Mouse (Mus musculus): ENCODE data around the gene Slc41a3.
A peak's percentile ranks its signal among the peaks of the same experiment; 100 is the strongest.

The Slc41a3 gene

DNA sequence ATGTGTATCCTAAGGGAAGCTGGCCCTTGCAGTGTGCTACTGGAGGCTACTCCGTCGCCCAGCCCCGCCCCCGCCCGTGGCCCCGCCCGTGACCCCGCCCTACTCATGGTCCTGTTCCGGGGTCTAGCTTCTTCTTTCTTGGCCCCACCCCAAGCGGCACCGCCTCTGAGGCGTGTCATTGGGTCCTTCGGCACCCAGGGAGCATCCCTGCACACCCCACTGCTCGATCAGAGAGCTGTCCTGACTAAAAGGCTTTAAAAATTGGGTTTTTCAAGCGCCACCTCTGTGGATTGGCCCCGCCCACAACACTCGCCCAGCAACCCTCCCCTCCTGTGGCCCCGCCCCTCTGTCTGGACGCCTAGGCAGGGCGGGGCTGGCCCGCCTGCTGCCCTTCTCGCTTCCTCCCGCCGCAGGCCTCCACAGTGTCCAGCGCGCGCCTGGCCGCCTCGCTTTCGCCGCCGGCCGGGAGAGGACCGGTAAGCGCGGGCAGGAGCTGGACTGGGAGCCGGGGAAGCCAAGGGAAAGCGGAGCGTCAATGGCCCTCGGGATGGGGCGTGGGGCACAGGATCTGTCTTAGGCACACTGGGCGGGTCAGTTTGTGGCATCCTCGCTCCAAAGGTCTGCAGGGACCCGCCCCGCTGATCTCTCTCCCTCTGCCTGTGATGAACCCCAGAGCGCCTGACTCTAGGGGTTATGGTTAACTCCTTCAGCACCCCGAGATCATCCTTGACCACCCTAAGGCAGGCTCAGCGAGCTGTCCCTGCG is at the start of gene Slc41a3:
Gene Slc41a3, plus strand, starts transcription at position 193 of the 765 bp plus-strand sequence.
- peak; percentile 87 for ATAC-seq (ENCODE audit: low TSS enrichment)

GRCm38 (mm10) chr6:90556534-90557058 is 47.9 kb upstream of the Slc41a3 start:
- no peak for ATAC-seq (ENCODE audit: low TSS enrichment)

DNA sequence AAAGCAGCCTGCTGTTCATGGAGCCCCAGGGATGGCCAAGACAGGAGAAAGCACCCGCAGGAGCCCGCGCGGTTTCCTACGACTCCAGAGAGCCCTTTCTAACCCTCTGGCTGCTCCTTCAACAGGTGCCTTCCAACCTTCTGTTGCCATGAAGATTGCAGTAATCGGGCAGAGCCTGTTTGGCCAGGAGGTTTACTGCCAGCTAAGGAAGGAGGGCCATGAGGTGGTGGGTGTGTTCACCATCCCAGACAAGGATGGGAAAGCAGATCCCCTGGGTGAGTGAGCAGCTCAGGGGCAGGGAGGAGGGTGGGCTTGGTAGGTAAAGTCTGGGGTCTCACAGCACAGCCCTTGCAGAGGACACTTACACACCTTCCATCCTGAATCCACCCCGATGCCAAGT is 47.4 kb upstream of the Slc41a3 start:
- no peak for ATAC-seq (ENCODE audit: low TSS enrichment)

DNA sequence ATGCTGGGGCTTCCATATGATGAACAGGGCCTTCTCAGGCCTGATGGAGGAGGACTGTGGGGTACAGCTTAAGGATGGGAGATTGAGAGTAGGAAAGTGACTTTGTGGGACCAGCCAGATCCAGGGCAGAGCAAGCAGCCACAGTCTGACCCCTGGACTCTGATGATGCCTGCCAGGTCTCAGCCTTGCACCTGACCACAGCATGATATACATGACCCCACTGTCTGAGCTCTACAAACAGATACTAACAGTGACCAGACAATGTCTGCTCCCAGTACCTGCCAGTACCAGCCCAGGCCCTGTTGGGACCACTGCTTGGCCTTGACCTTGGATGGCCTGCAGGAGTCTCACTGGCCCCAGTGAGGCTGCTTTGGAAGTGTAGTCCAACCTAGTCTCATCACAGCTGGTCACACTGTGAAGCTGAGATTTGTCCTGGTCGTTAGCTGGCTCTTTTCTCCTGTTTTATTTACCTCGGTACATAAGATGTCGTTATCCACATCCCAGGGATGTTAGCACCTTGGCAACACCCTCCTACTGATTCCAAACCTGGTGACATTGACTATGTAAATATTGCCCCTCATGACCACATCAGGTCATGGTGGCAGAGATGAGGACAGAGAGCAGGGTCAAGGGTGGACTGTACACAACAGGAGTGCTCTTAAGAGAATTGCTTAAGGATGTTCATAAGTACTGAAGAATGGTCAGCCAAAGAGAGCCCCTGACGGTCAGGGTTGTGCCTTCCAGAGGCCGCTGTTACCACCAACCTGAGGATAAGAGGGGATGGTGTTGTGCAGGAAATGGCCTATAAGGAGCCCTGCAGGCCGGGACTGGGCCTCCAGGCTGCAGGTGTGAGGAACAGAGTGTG is 46.5 kb upstream of the Slc41a3 start:
- ATAC-seq (ENCODE audit: low TSS enrichment), result no peak

DNA sequence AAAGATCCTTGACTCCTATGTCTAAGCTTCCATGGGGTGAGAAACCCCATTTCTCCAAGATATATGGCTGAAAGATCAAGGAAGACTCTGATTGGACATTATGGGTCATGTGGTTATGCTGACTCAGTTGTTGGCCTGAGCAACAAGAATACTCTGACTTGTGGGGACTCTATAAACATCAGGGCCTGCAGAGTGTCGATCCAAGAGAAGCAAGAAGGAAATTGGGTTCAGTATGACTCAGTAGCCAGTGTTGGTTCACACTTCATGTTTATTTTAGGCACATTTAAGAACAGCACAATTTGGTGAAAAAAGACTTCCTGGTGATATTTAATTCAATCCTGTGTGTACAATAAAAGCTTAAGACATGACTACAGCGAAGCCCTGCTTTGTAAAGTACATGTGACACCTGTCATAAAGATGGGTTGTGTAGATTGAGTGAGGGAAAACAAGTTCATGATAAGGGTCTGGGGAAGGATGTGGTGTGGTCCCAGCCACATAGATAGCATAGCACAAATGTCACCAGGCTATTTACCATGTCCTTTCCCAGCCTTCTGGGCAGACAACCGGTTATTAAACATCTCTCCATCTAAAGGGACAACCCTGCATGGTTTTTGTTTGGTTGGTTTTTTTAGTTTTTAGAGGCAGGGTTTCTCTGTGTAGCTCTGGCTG is 44.0 kb upstream of the Slc41a3 start:
- ATAC-seq (ENCODE audit: low TSS enrichment), result peak; percentile 83

DNA sequence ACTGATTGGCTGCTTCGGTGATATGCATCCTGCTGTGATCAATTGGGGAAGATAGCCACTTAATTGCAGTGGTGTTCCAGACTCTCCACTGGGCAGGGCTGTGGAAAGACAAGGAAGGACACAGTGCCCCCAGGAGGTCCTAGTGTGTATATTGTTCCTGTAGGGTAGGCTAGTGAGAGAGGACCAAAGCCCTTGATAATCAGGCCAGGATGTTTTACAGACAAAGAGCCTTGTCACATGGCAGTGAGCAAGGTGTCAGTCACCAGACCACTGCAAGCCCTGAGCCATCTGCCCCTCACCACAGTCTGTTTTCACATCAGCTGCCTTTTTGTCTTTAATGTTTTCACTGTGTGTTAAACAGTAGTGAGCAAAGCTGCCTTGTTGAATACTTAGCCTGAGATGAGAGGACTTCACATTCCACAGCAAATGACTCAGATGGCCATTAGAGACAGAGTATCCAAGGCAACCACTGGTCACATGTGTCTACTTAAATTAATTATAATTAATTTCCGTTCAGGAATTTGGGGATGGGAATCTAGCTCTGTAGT is 43.2 kb upstream of the Slc41a3 start:
- 0 out of 2 replicates have a peak, but pooled peaks have one; percentile 13 for ATAC-seq (ENCODE audit: low TSS enrichment)

DNA sequence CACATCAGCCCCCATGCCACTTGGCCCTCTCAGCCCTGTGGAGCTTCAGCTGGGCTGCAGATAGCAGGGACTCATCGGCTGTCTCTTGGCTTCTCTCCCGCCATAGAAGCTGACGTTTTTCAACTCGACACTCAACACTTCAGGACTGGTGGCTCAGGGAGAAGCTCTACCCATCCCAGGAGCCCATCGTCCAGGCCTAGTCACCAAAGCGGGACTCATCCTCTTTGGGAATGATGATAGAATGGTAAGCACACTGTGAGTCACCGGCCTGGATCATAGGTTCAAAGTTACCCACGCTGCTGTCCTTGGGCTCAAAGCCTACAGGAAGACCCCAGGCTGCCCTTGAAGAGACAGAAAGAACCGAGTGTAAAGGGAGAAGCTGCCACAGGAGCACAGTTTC is 40.3 kb upstream of the Slc41a3 start:
- ATAC-seq (ENCODE audit: low TSS enrichment), result no peak

DNA sequence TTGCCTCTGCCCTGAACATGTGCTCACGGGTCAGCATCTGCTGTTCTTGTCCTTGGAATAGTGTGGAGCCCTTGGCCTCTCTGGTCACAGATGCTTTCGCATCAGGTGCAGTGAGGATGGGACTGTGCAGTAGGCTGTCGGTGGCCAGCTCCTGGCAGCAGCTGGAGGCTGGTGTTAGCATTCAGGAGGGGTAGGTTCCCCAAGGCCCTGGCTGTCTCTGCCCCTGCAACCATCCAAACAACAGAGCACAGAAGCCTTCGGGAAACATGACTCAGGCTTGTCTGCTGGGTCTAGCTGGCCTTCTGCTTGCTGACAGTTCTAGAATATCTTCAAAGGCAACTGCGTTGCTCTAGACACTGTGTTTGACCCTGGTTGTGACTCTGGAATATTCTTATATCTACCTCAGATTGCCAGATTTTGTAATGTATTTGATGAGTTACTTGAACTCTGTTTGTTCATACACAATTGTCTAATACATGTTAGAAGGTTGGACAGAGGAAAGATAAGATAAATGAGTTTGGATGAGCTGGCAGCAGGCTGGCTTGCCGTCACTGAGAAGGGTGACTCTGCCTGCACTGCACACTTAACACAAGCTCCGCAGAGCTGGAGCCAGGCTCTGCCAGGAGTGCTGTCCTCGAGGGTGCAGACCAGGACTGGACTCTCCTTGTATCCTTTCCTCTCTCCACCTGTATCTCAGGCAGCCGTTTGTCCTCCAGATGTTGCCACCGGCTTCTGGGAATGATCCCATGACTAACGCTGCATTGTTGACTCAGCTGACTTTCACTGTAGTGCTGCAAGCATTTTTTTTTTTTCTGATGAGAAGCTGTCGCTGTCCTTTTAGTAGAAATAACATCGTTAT is 38.9 kb upstream of the Slc41a3 start:
- no peak for ATAC-seq (ENCODE audit: low TSS enrichment)

DNA sequence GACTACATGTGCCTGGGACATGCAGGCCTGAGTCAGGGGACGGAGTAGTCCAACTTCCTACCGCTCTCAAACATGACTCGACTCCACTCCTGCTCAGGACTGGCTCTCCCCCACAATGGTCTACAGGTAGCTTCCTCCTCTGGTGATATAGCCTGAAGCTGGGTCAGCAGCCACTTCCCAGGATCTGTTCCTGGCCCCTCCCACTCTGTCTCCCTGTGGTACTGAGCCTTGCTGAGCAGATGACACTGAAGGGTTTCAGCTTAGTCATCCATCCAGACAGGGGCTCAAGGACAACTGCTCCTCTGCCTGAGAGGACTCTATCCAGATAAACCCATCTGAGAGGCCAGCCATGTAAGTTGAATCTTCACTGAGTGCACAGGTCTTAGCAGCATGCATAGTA is 37.0 kb upstream of the Slc41a3 start:
- ATAC-seq (ENCODE audit: low TSS enrichment), result no peak

DNA sequence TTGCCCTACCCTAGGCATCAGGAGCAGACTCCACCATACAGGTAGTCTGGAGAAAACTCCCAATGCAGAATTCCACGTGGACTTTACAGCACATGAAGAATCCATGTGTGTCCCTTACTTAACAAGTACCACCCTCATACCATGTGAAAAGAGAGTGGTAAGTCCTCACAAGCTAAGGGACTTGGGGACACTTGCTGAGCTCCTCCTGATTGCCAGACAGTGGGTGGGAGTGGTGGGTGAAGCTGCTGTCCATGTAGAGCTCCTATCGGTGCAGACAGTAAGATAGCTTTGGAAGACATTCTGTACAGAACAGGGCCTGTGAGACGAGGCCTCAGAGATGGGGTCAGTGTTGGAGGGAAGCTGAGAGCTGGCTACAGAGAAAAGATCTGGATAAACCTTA is 36.6 kb upstream of the Slc41a3 start:
- peak; percentile 74 for ATAC-seq (ENCODE audit: low TSS enrichment)

- ATAC-seq (ENCODE audit: low TSS enrichment), result no peak
Observed at GRCm38 (mm10) chr6:90568721-90569120, 35.8 kb upstream of the Slc41a3 start.

DNA sequence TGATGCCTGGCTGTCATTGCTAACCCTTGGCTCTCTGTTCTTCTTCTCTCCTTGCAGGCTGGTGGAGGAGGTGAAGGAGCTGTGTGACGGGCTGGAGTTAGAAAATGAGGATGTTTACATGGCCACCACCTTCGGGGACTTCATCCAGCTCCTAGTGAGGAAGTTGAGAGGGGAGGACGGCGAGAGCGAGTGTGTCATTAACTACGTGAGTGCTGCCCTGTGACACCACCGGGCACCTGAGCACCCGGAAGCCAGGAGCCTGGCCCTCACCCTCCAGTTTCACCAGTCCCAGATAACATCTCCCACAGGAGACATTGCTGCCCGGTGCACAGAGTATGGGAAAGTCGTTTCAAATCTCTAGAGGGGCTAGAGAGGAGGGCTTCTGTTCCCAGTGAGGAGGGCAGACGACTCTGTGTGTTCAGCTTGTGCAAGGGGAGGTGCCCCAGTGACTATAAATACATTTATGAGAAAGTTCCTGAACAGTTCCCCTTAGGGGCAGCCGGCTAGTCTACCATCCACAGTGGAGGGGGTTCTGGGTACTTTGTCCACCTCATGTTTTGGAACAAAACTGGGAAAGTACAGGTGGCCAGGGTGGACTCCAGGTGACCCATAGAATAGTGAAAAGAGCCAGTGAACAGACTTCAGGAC is 34.7 kb upstream of the Slc41a3 start:
- ATAC-seq (ENCODE audit: low TSS enrichment), result no peak

DNA sequence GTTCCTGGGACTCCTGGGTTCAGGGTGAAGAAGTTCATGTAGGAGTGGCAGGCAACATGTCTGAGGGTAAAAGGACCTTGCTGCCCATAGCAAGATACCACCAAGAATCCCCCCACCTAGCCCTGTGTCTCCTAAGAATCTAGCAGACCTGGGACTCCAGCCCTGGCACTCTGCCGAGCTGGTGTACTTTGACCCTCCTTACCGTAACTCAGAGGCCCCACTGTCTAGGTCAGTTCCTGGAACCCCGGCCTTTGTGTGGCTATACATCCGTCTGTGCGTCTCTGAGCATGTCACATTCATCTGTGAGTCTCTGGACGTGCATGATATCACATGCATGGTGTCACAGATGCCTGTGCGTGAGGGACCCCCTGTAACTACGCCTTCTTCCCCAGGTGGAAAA is 34.1 kb upstream of the Slc41a3 start:
- no peak for ATAC-seq (ENCODE audit: low TSS enrichment)

DNA sequence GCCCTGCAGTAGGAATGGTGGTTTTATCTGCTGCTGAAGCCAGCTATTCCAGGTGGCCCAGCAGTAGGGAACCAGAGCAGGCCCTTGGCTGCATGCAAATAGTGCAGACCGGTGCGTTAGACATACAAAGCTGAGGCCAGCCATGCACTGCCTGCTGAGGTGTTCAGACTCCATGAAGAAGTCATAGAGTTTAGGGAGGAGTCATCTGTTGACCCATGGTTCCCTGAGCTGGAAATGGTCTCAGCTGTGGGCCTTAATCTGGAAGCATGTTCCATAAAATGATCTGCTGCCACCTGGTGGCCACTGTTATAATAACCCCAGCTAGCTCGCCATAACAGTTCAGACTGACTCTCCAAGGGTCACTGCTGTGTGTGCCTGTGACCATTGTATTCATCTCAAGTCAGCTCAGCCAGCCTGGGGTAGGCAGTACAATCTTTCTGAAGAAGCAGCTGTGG is 29.2 kb upstream of the Slc41a3 start:
- ATAC-seq (ENCODE audit: low TSS enrichment), result peak; percentile 71

DNA sequence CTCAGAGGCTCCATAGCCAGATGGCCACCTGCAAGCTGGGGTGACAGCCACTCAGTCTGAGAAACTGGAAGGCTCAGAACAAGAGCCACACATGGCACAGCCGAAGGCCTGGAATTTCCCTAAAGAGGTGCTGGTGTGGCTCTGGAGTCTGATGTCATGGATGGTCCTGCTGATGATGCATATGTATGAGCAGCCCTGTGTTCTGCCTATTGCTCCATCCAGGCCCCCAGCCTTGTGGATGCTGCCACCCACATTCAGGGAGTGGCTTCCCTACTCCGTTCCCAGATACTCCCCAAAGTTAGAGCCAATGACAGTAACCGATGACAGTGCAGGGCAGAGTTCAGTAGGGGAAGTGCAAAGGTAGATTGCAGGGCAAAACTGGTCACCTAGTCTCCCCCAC is 26.4 kb upstream of the Slc41a3 start:
- 0 out of 2 replicates have a peak, but pooled peaks have one; percentile 22 for ATAC-seq (ENCODE audit: low TSS enrichment)

- ATAC-seq (ENCODE audit: low TSS enrichment), result no peak
Observed at GRCm38 (mm10) chr6:90582331-90582730, 22.2 kb upstream of the Slc41a3 start.

GRCm38 (mm10) chr6:90588113-90588512 is 16.4 kb upstream of the Slc41a3 start:
- no peak for ATAC-seq (ENCODE audit: low TSS enrichment)

DNA sequence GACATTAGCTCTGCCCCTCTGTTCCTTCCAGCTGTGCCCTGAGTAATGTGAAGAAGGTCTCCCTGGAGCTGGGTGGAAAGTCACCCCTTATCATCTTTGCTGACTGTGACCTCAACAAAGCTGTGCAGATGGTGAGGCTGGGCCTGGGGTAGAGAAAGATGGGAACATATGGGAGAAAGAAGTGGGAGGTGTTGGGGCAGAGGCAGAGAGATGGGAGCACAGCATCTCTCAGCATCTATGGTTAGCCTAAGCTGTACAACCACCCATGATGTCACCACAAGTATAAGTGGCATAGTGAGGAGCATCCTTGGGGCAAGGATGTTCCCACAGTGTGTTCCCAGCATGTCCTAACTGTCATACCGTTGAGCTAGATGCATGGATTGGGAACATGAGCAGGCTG is 13.8 kb upstream of the Slc41a3 start:
- peak; percentile 91 for ATAC-seq (ENCODE audit: low TSS enrichment)

- no peak for ATAC-seq (ENCODE audit: low TSS enrichment)
Observed at GRCm38 (mm10) chr6:90594972-90595371, 9.6 kb upstream of the Slc41a3 start.

DNA sequence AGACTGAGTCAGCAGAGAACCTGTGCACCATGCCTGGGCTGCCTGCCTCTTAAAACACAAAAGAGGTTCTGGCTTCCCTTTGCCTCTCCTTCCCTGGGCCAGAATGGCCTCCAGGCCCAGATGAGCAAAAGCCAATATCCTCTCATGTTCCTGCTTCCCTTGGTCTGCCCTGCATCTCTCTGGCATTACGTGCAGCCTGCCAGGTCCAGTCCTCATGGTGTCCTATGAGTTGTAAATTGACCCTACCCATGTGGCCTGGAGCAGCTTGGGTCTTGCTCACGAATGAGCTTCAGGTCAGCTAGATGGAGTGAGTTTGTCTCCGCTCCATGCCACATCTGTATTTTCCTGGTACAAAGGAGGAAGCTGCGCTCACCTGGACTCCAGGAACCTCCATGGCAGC is 7.5 kb upstream of the Slc41a3 start:
- no peak for ATAC-seq (ENCODE audit: low TSS enrichment)
